Mouse (Mus musculus) heart, adult 11 months (tissue): ENCODE data around the gene Cftr.

Experiments used
- DNase-seq: peaks from one replicate; pipeline ENCODE4 v3.0.0; 2022

The Cftr gene

DNA sequence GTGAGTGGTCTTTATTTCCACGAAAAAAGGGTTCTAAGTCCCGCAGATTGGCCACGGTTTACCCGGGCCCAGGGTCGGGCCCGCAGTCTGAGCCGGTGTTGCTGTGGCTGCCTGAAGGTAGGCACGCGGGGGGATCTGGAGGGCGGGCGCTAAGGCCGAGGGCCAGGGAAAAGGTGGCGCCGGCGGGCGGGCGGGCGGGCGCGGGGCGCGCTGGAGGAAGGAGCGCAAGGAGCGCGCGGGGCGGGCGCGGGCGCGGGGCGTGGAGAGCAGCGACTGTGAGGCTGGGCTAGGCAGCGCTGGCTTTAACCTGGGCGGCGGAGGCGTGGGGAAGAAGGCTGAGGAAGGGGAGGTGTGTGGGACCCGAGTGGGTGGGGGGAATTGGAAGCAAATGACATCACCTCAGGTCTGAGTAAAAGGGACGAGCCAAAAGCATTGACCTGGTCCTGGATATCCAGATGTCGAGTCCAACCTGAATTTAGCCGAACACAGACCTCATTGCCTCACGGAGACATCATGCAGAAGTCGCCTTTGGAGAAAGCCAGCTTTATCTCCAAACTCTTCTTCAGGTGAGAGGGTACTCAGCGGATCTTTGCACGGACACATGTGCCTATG is at the start of gene Cftr:
Gene Cftr, plus strand, starts transcription at position 377 of the 612 bp plus-strand sequence.
- peak; percentile 76 for DNase-seq

DNA sequence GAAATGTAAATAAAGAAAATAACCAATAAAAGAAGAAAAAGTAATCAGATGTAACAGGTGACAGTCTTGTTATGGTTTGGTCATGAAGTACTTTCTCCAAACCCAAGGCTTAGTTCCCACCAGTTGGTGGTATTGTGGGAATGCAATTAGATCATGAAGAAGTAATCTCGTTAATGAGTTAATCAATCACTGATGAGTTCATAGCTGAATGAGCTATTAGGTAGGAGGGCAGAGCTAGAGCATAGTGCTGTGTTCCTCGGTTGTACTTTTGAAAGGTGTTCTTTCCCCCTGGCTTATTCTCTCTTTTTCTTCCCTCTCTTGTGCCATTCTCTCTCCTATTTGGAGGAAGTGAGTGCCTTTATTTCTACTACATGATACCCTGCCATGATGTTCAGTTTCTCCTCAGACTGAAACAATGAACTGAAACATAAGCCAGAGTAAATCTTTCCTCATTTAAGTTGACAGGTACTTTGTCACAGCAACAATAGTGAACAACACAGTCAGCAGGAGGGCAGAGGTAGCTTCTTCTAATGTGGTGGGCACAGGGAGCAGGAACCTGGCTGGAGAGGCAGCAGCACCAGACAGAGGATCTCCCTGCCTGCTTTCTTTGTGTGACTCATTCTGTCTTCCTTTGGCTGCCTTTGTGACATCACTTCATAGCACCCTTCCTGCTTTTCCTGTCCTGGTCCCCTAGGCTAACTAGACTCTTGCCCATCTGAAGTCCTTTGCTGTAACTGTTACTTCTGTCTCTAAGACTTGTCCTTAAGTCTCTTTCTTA is 43.1 kb upstream of the Cftr start:
- no peak for DNase-seq

DNA sequence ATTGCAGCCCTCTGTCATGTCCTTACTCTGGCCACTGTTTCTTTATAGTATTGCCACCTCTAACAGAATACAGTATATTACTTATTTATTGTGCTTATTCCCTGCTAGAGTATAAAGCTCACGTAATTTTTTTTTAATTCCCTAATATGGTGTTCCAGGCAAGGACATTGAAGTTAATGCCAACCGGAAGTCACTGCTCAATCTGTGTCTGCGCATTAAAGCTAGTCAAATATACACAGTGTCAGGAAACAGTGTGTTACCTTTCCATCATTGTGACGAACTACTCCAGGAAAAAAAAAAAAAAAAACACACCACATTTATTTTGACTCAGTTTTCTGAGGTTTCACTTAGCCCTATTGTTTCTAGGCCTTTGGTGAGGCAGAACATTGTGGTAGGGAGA is 42.4 kb upstream of the Cftr start:
- no peak for DNase-seq

DNA sequence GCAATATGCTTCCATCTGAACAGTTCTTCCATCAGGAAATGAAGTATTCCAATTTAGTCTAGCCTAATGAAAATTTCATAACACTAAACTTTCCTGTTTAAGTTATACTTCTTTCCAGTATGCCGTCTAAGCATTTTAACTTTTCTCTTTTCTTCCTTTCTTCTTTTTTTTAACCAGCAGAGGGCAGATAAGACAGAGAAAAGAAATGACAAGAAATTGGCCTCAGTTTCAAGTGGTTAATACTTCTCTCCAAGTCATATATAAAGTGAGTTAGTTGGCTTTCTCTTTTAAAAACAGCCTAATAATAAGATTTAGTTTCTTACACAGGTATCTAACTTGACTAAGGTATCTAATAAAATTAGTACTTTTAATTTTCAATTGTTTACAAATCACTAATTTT is 35.2 kb upstream of the Cftr start:
- no peak for DNase-seq

DNA sequence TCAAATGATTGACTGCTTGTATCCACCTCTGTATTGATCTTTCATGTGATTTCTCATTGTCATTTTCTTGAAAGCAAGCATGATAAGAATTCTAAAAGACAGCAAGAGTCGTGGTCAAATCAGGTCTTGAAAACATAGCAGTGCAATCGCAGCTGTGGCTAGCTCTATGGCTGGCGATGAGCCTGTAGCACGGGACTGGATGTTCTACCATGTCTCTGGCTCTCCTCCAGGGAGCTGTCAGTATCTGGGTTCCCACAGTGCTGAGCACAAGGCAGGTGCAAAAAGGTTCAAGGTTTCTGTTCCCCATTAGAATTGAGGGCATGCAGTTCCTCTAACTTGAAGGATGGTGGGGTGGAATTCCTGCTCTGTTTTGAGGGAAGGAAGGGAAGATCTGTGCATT is 17.5 kb upstream of the Cftr start:
- peak; percentile 90 for DNase-seq

DNA sequence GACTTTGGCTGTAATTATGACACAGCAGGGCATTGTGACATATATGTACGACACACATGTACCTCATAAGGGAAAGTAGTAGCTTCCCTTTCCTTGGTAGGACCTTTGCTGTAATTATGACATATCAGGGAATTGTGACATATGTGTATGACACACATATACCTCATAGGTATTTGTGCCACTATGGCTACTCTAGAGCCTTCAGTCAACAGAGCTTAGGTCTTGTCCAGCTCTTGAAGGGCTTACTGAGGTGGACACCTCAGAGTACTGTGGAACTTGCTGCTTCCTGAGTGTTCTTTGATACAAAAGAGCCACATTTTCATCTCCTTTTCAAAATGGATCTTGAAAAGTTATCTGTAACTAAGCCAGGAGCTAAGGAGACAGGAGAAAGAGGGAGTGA is 869 bp upstream of the Cftr start:
- no peak for DNase-seq

DNA sequence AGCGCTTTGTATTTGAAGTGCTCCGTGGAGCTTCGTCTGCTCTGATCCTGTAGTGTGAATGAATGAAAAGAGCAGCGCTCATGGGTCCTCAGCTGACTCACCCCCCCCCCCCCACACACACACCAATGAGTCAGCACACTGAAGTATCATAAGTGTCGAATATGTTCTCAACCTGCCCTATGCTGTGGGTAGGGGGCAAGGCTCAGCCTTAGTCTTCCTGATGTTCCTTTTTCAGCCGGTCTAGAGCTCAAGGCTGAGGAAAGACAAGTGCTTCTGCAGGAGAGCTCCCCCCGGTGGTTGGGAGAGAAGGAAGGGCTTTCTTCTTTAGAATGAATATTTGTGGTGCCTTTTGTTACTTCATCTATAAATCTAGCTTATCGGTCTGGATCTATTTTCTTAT is 1.1 kb downstream of the Cftr start:
- no peak for DNase-seq

DNA sequence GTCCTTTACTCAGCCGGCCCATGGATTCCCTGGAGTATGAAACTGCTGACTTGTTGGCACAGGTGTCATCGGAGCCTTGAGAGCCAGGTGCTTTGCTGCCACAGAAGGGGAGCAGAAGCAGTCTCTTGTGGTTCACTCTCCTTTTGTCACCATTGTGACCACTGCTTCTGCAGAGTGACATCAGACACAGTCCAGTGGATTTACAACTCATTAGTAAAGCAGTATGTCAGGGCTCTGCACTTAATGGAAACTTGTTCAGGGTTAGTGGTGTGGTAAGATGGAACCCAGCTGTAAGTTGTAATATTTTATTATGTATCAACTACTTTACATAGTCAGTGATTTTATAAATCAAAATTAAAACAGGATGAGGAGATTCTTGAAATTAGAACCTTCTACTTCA is 7.0 kb downstream of the Cftr start:
- DNase-seq = no peak

DNA sequence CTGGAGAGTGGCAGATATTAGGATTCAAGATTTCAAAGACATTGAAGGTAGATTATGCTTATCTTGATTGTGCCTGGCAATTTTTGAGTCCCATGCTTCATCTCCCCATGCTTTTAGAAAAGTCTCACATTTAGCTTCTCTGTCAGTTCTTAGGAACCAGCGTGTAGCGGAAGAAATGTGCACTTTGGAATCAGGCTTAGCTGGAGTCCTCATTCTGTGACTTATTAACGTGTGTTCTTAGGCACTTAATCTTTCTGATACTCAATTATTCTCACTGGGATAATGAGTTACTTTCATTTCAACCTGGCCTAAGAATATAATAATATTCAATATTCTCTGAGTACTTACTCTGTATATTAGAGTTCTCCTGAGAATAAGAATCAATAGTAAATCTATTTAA is 10.2 kb downstream of the Cftr start:
- no peak for DNase-seq

DNA sequence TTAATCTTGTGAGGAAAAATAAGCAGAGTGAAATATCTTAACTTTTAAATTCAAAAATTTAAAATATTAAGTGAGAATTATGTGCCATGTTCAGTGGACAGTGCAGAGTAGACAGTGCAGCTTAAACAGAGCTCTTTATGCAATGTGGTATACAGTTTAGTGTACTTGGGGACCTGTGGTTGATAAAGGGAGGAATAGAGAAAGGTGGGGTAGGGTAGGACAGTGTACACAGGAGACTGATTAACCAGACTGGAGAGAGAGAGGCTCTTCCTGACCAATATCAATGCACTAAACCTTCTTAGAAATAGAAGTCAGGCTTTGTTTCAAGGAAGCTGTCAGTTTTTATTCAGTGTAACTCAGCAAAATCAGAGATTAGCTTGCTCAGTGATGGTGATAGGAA is 12.4 kb downstream of the Cftr start:
- no peak for DNase-seq

DNA sequence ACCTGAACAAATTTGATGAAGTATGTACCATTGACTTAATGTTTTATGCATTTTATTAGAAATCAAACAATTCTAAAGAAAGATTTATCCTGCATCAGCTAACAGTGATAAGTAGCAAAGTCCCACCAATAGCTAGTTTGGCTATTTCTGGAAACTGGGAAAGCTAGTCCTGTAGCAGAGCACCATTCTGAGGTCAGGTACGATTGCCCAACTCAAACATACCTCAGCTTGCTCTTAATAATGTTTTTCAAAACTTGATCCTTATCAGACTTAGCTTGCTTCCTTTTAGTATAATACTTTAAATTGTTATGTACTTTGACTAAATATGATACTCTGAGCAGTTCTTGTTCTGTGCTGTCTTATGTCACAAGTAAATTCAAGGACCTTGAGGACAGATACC is 50.2 kb downstream of the Cftr start:
- DNase-seq = no peak

DNA sequence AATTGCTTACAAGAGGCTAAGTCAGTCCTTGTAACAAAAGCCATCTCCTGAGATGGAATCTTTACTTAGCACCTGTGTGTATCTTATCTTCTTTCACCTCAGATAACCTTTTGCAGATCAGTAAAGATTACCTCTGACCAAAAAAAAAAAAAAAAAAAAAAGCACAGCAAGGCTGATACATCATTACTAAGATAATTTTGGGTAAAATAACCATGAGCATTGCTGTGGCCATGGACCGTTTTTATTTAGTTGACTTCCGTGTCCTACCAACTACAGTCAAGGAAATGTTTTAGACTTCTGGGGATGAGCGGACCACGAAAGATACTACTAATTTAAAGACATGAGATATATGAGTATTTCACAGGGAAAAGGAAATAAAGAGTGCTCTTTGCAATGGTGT is 52.7 kb downstream of the Cftr start:
- no peak for DNase-seq

DNA sequence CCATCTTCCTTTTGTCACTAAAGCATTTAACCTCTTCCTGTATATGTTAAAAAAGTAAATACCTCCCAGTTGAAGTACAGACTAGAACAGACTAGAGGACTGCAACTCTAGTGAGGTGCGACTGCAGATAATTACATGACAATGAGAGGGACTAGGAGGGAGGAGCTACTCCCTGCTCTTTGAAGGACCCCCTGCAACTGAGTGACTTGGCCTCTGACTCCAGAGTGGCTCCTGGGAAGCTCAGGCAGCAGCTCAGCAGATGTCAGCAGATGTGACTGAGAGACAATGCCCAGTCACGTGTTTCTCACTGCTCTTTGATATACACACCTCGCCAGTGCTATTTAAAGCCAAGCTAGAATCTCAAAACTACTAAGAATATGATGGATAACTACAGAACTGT is 54.7 kb downstream of the Cftr start:
- DNase-seq = no peak

DNA sequence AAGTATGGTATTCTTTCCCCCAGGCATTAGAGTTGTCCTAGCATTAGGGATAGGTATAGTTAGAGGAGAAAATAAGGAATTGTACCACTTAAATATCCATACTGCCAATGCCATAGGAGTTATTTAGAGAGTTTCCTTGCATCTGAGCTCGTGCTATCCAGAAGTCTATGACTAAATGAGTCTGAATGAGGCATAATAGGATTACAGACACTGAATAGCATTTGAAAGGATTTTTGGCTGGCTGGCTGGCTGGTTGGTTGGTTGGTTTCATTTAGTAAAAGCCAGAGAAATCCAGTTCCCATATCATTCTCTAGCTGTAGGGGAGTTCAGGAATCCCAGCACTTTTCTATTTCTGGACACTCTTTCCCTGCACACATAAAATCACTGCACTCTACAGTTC is 76.0 kb downstream of the Cftr start:
- no peak for DNase-seq

DNA sequence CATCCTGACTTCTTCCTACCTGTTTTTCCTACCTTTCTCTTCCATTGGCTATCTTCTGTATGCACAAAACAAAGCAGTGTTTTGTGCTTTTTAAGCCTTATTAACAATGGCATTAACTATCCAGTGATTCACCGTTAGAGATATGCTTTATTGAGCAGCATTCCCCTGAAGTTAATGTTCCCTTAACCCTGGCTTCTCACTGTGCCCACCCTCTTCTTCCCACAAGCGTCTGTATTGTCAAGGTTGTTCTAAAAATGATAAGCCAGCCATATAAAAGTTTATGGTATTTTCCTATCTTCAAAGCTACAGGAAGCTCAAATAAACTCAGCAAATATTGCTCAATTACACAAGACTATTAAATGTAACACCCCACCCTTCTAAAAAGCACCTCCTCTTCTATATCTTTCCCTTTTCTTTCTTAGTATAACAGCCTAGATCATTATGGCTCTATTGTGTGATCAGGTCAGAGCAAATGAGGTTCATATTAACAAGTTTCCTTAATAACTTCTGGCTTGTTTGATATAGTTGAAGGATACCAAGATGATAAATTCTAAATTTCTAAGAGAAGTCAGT is 77.5 kb downstream of the Cftr start:
- no peak for DNase-seq

DNA sequence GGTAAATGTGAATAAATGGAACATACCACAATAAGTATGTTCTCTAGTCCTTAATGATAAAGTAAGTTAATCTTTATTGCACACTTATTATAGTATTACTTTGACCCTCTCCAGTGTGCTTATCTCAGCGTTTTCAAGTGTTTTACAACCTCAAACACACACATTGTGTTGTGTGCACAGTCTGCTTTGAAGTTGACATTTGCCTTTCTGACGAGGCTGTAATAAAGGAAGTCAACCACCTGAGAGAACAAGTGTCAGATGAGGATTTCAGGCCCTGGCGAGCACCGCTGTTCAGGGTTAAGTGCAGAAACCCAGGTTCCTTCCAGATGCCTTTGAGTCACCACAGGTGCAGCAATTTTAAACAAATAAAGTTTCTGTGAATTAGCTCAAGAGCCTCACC is 78.0 kb downstream of the Cftr start:
- DNase-seq = no peak

DNA sequence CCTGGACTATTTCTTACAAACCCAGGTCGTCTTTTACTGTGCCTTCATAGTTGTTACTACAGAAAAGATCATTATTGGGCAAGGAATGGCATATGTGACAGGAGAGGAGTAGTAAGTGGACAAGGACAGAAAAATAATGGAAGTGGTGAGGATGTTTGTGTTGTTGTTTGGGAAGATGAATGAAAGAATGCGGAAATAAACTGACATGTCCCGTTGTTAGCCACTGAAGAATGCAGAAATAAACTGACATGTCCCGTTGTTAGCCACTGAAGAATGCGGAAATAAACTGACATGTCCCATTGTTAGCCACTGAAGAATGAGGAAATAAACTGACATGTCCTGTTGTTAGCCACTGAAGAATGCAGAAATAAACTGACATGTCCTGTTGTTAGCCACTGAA is 84.1 kb downstream of the Cftr start:
- DNase-seq = no peak

DNA sequence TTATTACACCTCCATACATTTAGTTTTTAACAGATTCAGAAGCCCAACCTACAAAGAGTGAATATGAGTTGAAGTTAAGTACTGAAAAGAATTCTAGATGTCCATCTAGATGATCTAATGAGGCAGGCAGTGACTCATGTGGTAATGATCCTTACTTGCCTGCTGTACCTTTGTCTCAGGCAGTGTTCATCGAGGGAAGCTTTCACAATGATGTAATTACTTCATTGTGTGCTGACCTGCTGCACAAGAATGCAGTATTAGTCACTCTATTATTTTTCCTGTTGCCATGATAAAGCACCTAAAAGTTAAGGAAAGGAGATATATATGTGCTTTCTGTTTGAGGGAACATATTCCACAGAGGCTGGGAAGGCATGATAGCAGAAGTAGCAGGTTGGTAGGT is 100.5 kb downstream of the Cftr start:
- DNase-seq = no peak

DNA sequence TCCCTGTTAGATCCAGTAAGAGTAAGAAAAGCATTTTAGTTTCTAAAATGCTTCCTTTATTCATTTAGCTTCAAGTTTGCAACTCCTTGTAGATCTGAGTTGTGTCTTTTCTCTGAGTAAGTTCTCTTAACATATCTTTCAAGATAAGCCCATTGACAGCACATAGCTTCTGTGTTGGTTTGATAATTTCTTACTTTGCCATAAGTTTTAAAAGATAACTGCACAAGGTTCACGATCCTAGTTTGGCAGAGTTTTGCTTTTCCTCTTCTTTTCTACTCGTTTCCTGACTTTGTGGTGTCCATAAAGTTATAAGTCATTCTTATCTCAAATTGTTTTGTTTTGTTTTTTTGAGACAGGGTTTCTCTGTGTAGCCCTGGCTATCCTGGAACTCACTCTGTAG is 130.3 kb downstream of the Cftr start:
- no peak for DNase-seq

DNA sequence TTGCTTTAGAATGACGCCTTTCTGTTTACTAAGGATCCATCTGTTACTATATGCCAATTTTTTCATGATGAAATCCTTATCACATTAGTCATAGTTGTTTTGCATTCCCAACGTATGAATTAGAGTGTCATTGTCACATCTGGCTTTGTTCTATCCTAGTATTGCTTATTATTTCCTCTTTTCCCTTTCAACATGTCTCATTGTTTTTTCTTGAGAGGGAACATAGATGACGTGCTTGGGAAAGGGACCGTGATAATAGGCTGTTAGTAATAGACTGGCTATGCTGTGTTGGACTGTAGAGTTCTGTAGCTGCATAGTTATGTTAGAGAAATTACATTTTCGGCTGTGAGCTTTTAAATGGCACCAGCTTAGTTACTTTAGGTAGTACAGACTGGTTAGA is 131.6 kb downstream of the Cftr start:
- DNase-seq = no peak

DNA sequence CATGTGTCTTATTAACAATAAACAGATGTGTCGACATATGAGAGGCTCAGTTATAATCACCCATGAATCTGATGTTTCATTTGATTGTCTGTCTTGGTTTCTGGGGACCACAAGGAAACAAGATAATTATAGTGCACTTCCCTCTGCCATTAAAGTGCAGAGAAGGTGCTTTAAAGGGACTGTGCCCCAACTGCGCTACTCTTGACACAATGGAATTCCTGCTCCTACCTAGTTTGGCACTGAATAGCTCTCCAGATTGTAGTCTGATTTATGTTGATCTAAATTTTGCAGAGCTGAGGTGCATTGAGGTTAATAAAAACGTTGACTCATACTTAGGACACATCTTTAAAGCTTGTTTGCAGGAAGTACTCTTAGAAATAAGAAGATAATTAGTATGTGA is 132.7 kb downstream of the Cftr start:
- DNase-seq = no peak

DNA sequence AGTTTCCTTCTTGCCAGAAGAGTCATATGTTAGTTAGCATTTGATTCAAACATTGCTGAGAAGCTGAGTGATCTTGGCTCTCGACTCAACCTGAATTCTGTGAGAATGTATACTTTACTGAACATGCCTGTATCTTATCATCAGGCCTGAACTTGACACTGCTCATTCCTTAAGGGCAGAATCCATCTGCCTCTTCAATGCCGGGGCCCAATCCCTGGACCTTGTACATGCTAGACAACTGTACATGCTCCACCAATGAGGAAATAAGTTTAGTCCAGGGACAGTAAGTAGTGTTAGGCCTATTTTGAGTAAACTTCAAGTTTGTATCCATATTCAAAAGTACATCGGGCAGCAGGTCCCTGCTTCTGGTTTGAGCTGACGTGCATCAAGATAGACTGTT is 134.6 kb downstream of the Cftr start:
- DNase-seq = no peak

DNA sequence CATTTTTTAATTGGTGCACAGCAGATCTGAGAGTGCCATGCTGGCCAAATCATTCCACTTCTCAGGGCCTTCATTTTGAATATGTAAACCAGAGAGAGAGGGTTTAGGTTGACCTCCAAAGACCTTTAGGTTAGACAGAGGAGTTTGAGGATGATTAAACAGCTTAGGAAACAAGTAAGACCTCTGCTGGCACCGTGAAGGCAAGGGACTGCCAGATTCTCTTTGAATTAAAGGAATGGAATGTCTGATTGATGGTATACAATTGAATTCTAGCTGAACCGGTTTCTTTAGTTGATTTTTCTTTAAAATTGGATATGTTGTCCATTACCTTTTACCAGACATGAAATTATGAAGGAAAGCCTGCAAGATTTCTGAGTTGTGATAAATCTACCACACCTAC is 140.5 kb downstream of the Cftr start:
- no peak for DNase-seq

DNA sequence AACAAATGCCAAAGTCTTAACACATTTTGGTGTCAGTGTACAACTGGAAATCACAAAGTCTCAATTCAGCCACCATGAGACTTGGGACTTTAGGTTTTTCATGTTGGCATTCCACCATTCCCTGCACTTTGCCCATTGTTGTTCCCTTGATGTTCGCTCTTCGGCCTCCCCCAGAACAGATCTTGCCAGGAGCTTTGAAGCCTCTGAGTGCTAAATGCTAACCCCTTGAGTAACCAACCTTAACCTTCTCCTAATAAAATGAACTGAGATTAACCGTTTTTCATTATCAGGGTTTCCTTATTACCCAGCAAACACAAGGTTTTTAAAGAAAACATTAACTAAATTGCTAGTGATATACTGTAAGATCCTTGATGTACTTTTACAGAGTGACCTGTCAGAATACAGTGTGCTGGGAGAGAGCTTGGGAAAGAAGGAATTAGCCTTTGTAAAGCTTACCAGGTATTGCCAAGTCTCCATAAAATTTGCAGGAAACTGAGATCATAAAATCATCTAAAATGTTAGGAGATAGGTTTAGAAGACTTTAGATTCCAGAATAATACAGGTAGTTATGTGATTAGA is 144.0 kb downstream of the Cftr start:
- DNase-seq = no peak
